Mouse (Mus musculus) midbrain, embryonic 14.5 days (tissue): ENCODE data around the gene Me1. TPM values are rescaled to one million over a fixed set of nuclear protein-coding genes. Genes with fewer than 3 reads are reported as not detected.

Experiments used
- ATAC-seq: fragments of 200-750 bp; cut with Nextera tagmentation; 2 replicates; pipeline ENCODE4 v1.8.0; 2017; ENCODE audit warnings: moderate number of reproducible peaks, moderate library complexity; ENCODE audit not compliant: low FRiP score, low TSS enrichment
- DNase-seq: peaks from one replicate; pipeline ENCODE4 v3.0.0-alpha.2; 2015
- H3K27ac ChIP-seq: fragments of 300-500 bp; sonication (generic); replicated peaks from 2 replicates; pipeline ENCODE4 v1.5.1; 2014; ENCODE audit warnings: mild to moderate bottlenecking, low read depth, low read length, moderate library complexity
- H3K27me3 ChIP-seq: fragments of 300-500 bp; sonication (generic); 2 replicates; pipeline ENCODE4 v1.6.1; 2014; ENCODE audit warnings: low read length, control low read depth, mixed read lengths; ENCODE audit not compliant: control insufficient read depth, insufficient read depth
- H3K36me3 ChIP-seq: fragments of 300-500 bp; sonication (generic); 2 replicates; pipeline ENCODE4 v1.6.1; 2014; ENCODE audit warnings: low read length, control low read depth; ENCODE audit not compliant: control insufficient read depth, insufficient read depth
- H3K4me1 ChIP-seq: fragments of 300-500 bp; sonication (generic); 2 replicates; pipeline ENCODE4 v1.6.1; 2014; ENCODE audit warnings: mild to moderate bottlenecking, antibody characterized with exemption, low read length, control low read depth; ENCODE audit not compliant: control insufficient read depth, insufficient read depth
- H3K4me2 ChIP-seq: fragments of 300-500 bp; sonication (generic); 2 replicates; pipeline ENCODE4 v1.6.1; 2014; ENCODE audit warnings: mild to moderate bottlenecking, low read length, moderate library complexity
- H3K4me3 ChIP-seq: fragments of 300-500 bp; sonication (generic); replicated peaks from 2 replicates; pipeline ENCODE4 v1.5.1; 2014; ENCODE audit warnings: low read depth, low read length
- H3K9ac ChIP-seq: fragments of 300-500 bp; sonication (generic); replicated peaks from 2 replicates; pipeline ENCODE4 v1.6.1; 2014; ENCODE audit warnings: mild to moderate bottlenecking, low read length, moderate library complexity
- H3K9me3 ChIP-seq: fragments of 300-500 bp; sonication (generic); 2 replicates; pipeline ENCODE4 v1.6.1; 2016; ENCODE audit warnings: low read length, control low read depth, mixed read lengths; ENCODE audit not compliant: control insufficient read depth
- WGBS: fragments of 180-500 bp; shearing (Covaris S2); extraction: QIAGEN DNeasy Blood & Tissue Kit; methylation state at CpG from one replicate; pipeline ENCODE4 v1.1.7; 2014; 5-methylcytosine and 5-hydroxymethylcytosine counted together
- polyA plus RNA-seq: library from polyadenylated mRNA; unstranded; fragments of >200 nt; fragmentation: Nextera tagmentation; extraction: Ambion mirVana; gene quantifications from 2 replicates; pipeline ENCODE4 v1.2.1, GENCODE M21; 2014

Me1 gene
- polyA plus RNA-seq, 1 experiment from 2014 or later = 36.4 TPM

DNA sequence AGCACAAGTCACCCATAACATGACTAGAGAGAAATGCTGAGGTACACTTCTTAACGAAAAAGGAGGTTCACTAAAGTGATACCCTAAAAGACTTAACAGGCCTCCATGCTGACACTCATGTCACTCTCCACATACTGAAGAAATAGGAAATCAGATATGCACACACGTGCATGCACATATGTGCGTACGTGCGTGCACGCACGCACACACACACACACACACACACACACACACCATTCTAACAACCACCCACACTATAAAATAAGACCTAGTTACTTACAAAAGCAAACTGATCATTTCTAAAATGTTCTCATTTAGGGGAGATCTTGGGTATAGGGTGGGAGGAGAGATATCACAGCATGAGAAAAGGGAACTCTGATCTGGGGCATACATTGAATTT, 1.1 kb downstream of the Me1 start:
- Histone ChIP-seq H3K4me3 (peak overlapping the region; percentile 72; the same call in 1 of the 2 replicates), H3K27ac (no peak overlapping the region), H3K36me3 (no peaks in the 10 kb centered on the region), H3K9me3 (no peaks in the 10 kb centered on the region), H3K4me2 (peak overlapping the region; percentile 78), H3K4me1 (no peaks in the 10 kb centered on the region), H3K27me3 (no peaks in the 10 kb centered on the region), H3K9ac (no peak overlapping the region)
- DNase-seq (no peak), ATAC-seq (no peak)
- 96% methylated on average over 7 of the region's 7 CpGs for WGBS

DNA sequence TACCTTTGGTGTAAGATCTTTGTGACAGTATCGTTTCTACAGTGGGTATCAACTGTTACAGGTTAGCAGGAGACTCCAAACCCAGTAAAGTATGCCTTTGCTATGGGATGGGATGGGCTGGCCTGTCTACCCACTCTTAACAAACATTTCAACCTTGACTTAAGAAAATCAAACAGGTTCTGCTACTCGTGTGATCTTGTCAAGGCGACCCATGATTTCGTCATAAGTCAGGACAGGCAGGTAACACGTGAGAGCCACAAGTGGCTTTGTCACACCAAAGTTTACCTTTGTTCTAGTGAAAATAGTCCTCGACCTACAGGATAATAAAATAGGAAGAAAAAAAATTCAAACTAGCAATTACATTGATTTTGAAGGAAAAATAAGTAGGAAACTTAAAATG, 1.8 kb downstream of the Me1 start:
- H3K4me1 ChIP-seq = no peaks in the 10 kb centered on the region
- ATAC-seq = no peak
- H3K9me3 ChIP-seq = no peaks in the 10 kb centered on the region
- no peaks in the 10 kb centered on the region for H3K27me3 ChIP-seq
- no peak overlapping the region for H3K9ac ChIP-seq
- no peak overlapping the region for H3K27ac ChIP-seq
- no peak overlapping the region for H3K4me3 ChIP-seq
- WGBS = 93% methylated on average over 6 of the region's 6 CpGs
- no peaks in the 10 kb centered on the region for H3K36me3 ChIP-seq
- no peak overlapping the region for H3K4me2 ChIP-seq
- no peak for DNase-seq

DNA sequence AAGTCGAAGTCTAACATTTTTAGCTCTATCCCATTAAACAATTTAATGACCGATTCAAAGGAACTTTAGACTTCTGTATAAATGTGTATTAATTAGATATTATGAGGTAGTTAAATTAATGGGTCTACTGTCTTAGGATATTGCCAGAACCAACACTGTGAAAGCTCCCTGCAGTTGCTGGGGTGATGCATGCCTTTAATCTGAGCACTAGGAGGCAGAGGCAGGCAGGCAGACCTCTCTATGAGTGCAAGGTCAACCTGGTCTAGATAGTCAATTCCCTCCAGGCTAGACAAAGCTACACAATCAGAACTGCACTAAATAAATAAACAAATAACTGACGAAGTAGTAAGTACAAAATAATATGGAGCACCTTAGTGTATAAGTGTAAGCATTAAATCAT, 3.1 kb downstream of the Me1 start:
- DNase-seq (peak; percentile 22), ATAC-seq (no peak)
- H3K9me3 ChIP-seq = no peaks in the 10 kb centered on the region
- no peaks in the 10 kb centered on the region for H3K36me3 ChIP-seq
- no peak overlapping the region for H3K9ac ChIP-seq
- no peak overlapping the region for H3K4me2 ChIP-seq
- H3K27me3 ChIP-seq = no peaks in the 10 kb centered on the region
- no peak overlapping the region for H3K4me3 ChIP-seq
- no peak overlapping the region for H3K27ac ChIP-seq
- 87% methylated on average over 3 of the region's 3 CpGs for WGBS
- H3K4me1 ChIP-seq = no peaks in the 10 kb centered on the region

DNA sequence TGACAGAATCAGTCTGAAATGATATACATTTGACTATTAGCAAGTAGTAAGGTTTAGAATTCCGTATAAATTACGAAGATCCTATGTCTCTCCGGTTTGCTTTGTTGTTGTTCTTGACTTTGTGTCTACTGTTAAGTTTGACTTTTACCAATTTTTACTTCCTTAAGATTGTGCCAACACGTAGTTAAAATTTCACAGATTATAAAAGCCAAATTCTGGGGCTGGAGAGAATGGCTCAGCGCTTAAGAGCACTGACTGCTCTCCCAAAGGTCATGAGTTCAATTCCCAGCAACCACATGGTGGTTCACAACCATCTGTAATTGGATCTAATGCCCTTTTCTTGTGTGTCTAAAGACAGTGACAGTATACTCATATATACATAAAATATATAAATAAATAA, 3.5 kb downstream of the Me1 start:
- H3K27ac ChIP-seq = no peak overlapping the region
- H3K36me3 ChIP-seq = no peaks in the 10 kb centered on the region
- H3K4me3 ChIP-seq = no peak overlapping the region
- H3K9ac ChIP-seq = no peak overlapping the region
- no peaks in the 10 kb centered on the region for H3K9me3 ChIP-seq
- DNase-seq = no peak
- 88% methylated on average over 5 of the region's 5 CpGs for WGBS
- ATAC-seq = no peak
- H3K4me1 ChIP-seq = no peaks in the 10 kb centered on the region
- no peak overlapping the region for H3K4me2 ChIP-seq
- no peaks in the 10 kb centered on the region for H3K27me3 ChIP-seq

DNA sequence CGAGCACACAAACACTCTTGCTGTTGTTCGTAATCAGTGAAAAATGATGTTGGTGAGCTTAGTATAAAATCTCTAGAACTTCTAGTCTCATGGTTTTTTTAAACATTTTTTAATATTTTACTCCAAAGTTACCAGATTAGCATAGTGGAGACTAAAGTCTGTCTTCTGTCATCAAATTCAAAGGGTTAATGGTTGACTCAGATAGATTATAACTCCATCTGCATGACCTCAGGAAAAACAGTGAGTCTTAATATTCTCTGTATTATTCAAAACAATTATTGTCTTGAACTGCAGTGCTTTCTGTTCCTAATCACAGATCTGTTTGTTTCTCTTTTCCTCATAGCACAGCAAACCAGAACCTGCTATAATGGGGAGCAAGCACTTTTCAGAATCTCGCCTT, 4.7 kb downstream of the Me1 start:
- DNase-seq (no peak), ATAC-seq (no peak)
- 95% methylated on average over 3 of the region's 3 CpGs for WGBS
- H3K27ac ChIP-seq = no peak overlapping the region
- no peaks in the 10 kb centered on the region for H3K27me3 ChIP-seq
- no peaks in the 10 kb centered on the region for H3K9me3 ChIP-seq
- H3K4me2 ChIP-seq = no peak overlapping the region
- H3K4me1 ChIP-seq = no peaks in the 10 kb centered on the region
- H3K4me3 ChIP-seq = no peak overlapping the region
- H3K9ac ChIP-seq = no peak overlapping the region
- no peaks in the 10 kb centered on the region for H3K36me3 ChIP-seq

DNA sequence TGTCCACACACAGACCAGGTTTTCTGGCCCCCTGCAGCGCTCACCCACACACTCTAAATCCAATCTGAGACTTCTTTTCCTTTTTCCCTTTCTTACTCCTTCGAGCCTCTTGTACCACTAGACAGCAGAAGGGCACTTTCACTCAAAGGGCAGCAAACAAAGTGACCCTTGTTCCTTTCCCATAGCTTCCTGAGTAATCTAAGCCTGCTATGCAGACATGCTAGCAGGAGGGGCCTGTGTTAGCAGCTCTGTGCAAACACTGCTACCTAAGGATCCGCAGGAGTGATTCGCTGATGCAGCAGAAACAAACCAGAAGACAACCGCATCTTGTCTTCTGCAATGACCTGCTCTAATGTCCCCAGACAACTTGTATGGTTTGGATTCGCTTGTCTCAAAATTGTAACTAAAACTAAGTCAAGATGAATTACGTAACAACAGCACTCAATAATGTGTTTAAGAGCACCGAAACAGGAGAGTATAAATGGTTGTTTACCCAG, 12.0 kb downstream of the Me1 start:
- H3K9ac ChIP-seq = no peak overlapping the region
- no peaks in the 10 kb centered on the region for H3K9me3 ChIP-seq
- H3K27ac ChIP-seq = no peak overlapping the region
- H3K4me3 ChIP-seq = no peak overlapping the region
- DNase-seq (no peak), ATAC-seq (no peak)
- H3K4me2 ChIP-seq = no peak overlapping the region
- WGBS = 73% methylated on average over 8 of the region's 8 CpGs
- H3K36me3 ChIP-seq = no peaks in the 10 kb centered on the region
- H3K27me3 ChIP-seq = no peaks in the 10 kb centered on the region
- H3K4me1 ChIP-seq = no peaks in the 10 kb centered on the region

DNA sequence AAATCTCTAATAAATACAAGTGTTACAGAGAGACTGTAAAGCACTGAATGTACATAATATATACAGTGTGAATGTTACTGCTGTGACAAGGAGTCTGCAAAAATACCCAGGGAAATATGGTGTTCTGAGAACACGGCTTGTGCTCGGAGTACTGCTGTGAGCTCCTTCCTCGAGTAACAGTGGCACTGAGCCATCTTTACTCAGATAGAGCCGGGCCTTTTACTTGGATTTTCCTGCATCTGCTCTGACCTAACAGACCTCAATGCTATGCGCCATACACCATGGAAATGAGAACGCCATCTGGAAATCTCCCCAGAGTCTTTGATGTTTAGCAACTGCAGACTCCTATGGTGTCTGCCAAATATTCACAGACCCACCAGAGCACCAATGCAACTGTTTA, 12.9 kb downstream of the Me1 start:
- Histone ChIP-seq H3K4me2 (no peak overlapping the region), H3K9ac (no peak overlapping the region), H3K4me1 (no peaks in the 10 kb centered on the region), H3K9me3 (no peaks in the 10 kb centered on the region), H3K36me3 (no peaks in the 10 kb centered on the region), H3K4me3 (no peak overlapping the region), H3K27me3 (no peaks in the 10 kb centered on the region), H3K27ac (no peak overlapping the region)
- no peak for ATAC-seq
- DNase-seq = peak; percentile 17
- WGBS = 55% methylated on average over 6 of the region's 6 CpGs

DNA sequence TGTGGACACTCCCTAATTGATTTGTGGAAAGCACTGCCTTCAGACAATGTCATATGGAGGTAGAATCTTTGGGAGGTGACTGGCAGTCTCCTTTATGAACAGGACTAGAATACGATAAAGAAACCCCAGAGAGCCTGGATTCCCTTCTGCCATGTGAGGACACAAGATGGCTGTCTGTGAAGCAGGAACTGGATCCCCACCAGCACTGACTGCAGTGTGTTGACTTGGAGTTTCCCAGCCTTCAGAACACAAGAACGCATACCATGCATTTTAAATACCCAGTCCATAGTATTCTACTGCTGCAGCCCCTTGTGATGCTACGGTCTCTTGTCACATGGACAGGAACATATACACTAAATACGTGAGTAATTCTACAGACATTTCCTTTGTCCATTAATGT, 13.5 kb downstream of the Me1 start:
- no peak for DNase-seq
- Histone ChIP-seq H3K27ac (no peak overlapping the region), H3K9me3 (no peaks in the 10 kb centered on the region), H3K9ac (no peak overlapping the region), H3K4me2 (no peak overlapping the region), H3K4me3 (no peak overlapping the region), H3K4me1 (no peaks in the 10 kb centered on the region), H3K36me3 (no peaks in the 10 kb centered on the region), H3K27me3 (no peaks in the 10 kb centered on the region)
- ATAC-seq = no peak
- WGBS = 86% methylated on average over 4 of the region's 4 CpGs

DNA sequence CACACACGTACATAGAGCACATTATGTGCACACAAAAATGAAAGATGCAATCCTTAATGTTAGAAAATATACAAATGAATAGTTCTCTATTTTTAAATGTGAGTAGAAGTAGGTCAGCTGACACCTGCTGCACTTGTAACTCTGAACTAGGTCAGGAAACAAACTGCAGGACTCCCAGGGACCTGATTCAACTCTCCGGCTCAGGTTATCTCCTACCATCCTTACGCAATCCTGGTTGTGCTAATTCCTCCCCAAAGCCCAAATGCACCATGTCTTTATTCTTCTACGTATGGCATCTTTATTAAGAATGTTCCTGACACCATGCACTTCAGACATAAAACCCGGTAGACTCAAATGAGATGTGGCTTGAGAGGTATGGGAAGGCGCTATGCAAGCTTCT, 15.3 kb downstream of the Me1 start:
- Histone ChIP-seq H3K27ac (no peak overlapping the region), H3K4me1 (no peaks in the 10 kb centered on the region), H3K27me3 (no peaks in the 10 kb centered on the region), H3K9me3 (no peaks in the 10 kb centered on the region), H3K4me2 (no peak overlapping the region), H3K36me3 (no peaks in the 10 kb centered on the region), H3K9ac (no peak overlapping the region), H3K4me3 (no peak overlapping the region)
- no peak for ATAC-seq
- 91% methylated on average over 6 of the region's 6 CpGs for WGBS
- no peak for DNase-seq
